Mouse (Mus musculus) bone marrow macrophage, adult 2 months (primary cell): Measurements from ENCODE around the gene 2010003K11Rik.

ENCODE experiments used
- CTCF ChIP-seq: IDR thresholded peaks from 2 replicates; pipeline ENCODE4 v1.5.1; 2012; ENCODE audit warnings: low read depth, mild to moderate bottlenecking, low read length, moderate library complexity
- POLR2A ChIP-seq: IDR thresholded peaks from 2 replicates; pipeline ENCODE4 v1.6.1; 2012; ENCODE audit warnings: mild to moderate bottlenecking, low read depth, low read length, borderline replicate concordance

DNA sequence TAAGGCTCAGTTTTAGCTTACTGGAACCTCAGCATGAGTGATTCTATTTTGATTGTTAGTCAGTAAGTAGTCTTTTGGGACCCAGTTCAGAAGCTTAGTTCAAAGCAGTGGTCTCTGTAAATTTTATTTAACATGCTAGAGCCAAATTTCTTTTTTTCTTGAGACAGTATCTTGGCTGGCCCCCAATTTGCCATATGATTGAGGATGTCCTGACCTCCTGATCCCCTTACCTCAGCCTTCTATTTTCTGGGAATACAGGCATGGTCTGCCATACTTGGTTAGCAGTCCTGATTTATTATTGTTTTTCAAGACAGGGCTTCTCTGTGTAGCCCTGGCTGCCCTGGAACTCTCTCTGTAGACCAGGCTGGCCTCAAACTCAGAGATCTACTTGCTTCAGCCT, 37.5 kb upstream of the 2010003K11Rik start:
- TF ChIP-seq CTCF, result no peak
- no peak for TF ChIP-seq POLR2A
